Comparison of ENCODE assay signal across 12 mouse cellular contexts in the genomic region with DNA sequence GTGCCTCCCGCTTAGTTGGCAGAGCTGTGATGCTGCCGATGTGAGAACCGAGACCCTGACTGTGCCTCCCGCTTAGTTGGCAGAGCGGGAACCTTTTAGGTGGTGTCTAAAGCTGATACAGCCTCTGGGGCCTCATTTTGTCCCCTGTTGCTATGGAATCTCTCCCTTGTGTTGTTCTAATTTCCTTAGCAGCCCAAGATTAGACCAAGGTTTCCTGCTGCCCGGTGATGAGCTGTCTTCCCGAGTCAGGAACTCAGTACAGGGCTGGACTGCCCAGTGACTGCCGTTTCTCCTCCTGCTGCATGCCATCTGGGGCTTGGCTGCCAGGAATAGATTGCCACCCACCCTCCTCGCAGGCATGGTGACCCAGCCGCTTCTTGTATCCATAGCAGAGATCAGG. TPM values are rescaled to one million over a fixed set of nuclear protein-coding genes. Genes with fewer than 3 reads are reported as not detected.
A peak's percentile ranks its signal among the peaks of the same experiment; 100 is the strongest.
DNase-seq lines count a peak whose midpoint lies in the region; ATAC-seq lines count a peak whose summit lies in the region.
"Had no signal": no experiment of that assay in that cellular context is flagged by ENCODE, and none has a peak within 500 bp of the region (broad histone marks: within the 10 kb centered on the region; RNA-seq: fewer than 3 reads in every experiment).

No protein-coding gene starts in this region.

- peaks cover 0 to 13% of the 10 kb centered on the region in 2 experiments; a peak in 2 of 4 replicates for H3K4me1 ChIP-seq in heart, embryonic 14.5 days (ENCODE audit: control insufficient read depth in 2 of 2, insufficient read depth in 2 of 2, low read length in 2 of 2)
- H3K4me1 ChIP-seq: embryonic facial prominence, embryonic 15.5 days; limb, embryonic 15.5 days had no signal

- intact Hi-C loops in heart, postnatal 36 days (cut with DNase I): no loop called here

- no peak; the same call in 1 of the 2 replicates for ATAC-seq in heart, embryonic 14.5 days (ENCODE audit: insufficient number of reproducible peaks, insufficient read depth, low FRiP score, low read depth)

- no peak overlapping the region for H3K9ac ChIP-seq in heart, embryonic 14.5 days (ENCODE audit: low read length)
- H3K9ac ChIP-seq: embryonic facial prominence, embryonic 15.5 days; limb, embryonic 15.5 days had no signal

- H3K27me3 ChIP-seq in heart, embryonic 14.5 days (ENCODE audit: control insufficient read depth, insufficient read depth, low read length): no peaks in the 10 kb centered on the region
- H3K27me3 ChIP-seq: embryonic facial prominence, embryonic 15.5 days; limb, embryonic 15.5 days had no signal

- H3K4me2 ChIP-seq in heart, embryonic 14.5 days (ENCODE audit: low read length): peak overlapping the region; percentile 31
- H3K4me2 ChIP-seq: embryonic facial prominence, embryonic 15.5 days; limb, embryonic 15.5 days had no signal

- no peaks in the 10 kb centered on the region for H3K9me3 ChIP-seq in heart, embryonic 14.5 days (ENCODE audit: control insufficient read depth, low read length)
- H3K9me3 ChIP-seq: embryonic facial prominence, embryonic 15.5 days; limb, embryonic 15.5 days had no signal

- H3K36me3 ChIP-seq in heart, embryonic 14.5 days (ENCODE audit: control insufficient read depth, insufficient read depth, low read length): peaks cover 25% of the 10 kb centered on the region

- no peak overlapping the region for H3K4me3 ChIP-seq in heart, embryonic 14.5 days (ENCODE audit: control insufficient read depth in 1 of 2, insufficient read depth in 1 of 2, low read depth in 1 of 2, low read length in 2 of 2)
- H3K4me3 ChIP-seq: embryonic facial prominence, embryonic 15.5 days; limb, embryonic 15.5 days had no signal

- peak; percentile 31 to 75 for DNase-seq in adrenal gland, adult (ENCODE audit: inconsistent age in 2 of 2, low spot score in 1 of 2)
- no peak for DNase-seq in adrenal gland, postnatal 4 days (ENCODE audit: low spot score in 2 of 2)
- no peak for DNase-seq in heart, postnatal 36 days
- peak; percentile 55 for DNase-seq in right cerebral cortex, adult 18-20 months
- no peak for DNase-seq in right cerebral cortex, postnatal 4 days
- DNase-seq in kidney, postnatal 4 days: no peak
- DNase-seq in thymus, postnatal 4 days: no peak
- DNase-seq: kidney, postnatal 36 days; lung, postnatal 4 days had no signal

- 48% methylated on average over 10 of the region's 10 CpGs for WGBS in heart, embryonic 14.5 days

- peak overlapping the region in 1 of 2 experiments; percentile 24; a peak in 1 of 4 replicates for H3K27ac ChIP-seq in heart, embryonic 14.5 days (replicated peaks in 1 of 2; ENCODE audit: control insufficient read depth in 1 of 2, insufficient read depth in 1 of 2, low read depth in 2 of 2, low read length in 2 of 2)
- H3K27ac ChIP-seq: embryonic facial prominence, embryonic 15.5 days; limb, embryonic 15.5 days had no signal

RNA-seq across cellular contexts. Expression of a gene that starts 21.0 kb away (rescaled TPM):
- total RNA-seq in adrenal gland, postnatal 4 days (2021): 10 to 100 TPM; 29.2 to 33.0 TPM
- 4.5 and 5.0 TPM in 2 replicates for polyA plus RNA-seq in heart, embryonic 14.5 days (2014; fragmentation: Nextera tagmentation; extraction: Ambion mirVana)
- 1 to 10 TPM; 4.4 to 5.3 TPM for total RNA-seq in heart, postnatal 36 days (2021)

RNA-seq across cellular contexts. Expression of a gene that starts 40.7 kb away (rescaled TPM):
- total RNA-seq in adrenal gland, postnatal 4 days (2021): 10 to 100 TPM; 42.7 to 43.1 TPM
- polyA plus RNA-seq in heart, embryonic 14.5 days (2014; fragmentation: Nextera tagmentation; extraction: Ambion mirVana): 18.7 and 21.6 TPM in 2 replicates
- total RNA-seq in heart, postnatal 36 days (2021): 10 to 100 TPM; 24.0 to 28.1 TPM

Comparison
In these comparisons a context has a peak if more than half of its experiments do, and no peak if none do; other contexts are left out.
1. DNase-seq: peak in adrenal gland, adult (2 of 2) and right cerebral cortex, adult 18-20 months (single experiment); none in adrenal gland, postnatal 4 days (0 of 2), heart, postnatal 36 days (0 of 2), right cerebral cortex, postnatal 4 days (single experiment), kidney, postnatal 4 days (0 of 2) and thymus, postnatal 4 days (single experiment).
2. RNA of a gene that starts 21.0 kb away (total RNA-seq): 29.2 to 33.0 TPM in adrenal gland, postnatal 4 days; 4.4 to 5.3 TPM in heart, postnatal 36 days; every median in the first group is over 4 times any median in the second.